Comparison of ENCODE assay signal across 10 mouse cellular contexts in the genomic region with DNA sequence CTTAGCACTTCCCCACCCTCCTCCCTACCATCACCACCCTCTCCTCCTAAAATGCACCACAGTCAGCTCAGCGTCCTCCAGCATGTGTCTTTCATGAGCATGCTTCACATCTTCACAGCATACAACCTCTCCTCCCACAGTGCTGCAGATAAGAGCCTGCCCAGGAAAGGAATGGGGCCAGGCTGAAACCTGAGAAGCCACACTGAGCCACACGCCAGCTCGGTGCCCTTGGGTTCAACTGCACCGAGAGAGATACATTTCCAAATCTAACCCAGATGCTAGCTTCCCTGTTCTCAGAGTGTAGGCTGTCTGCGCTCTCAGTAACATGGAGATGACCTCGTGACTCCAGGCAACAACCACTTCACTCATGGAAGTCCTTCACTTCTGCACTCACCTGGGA.
DNase-seq lines count a peak whose midpoint lies in the region; ATAC-seq and TF ChIP-seq lines count a peak whose summit lies in the region.
"Had no signal": no experiment of that assay in that cellular context is flagged by ENCODE, and none has a peak within 500 bp of the region (broad histone marks: within the 10 kb centered on the region; RNA-seq: fewer than 3 reads in every experiment).

No protein-coding gene starts in this region.

- H3K9ac ChIP-seq in lung, embryonic 14.5 days = no peak overlapping the region
- no peak overlapping the region for H3K9ac ChIP-seq in embryonic facial prominence, embryonic 13.5 days
- H3K9ac ChIP-seq in heart, embryonic 13.5 days = no peak overlapping the region
- no peak overlapping the region for H3K9ac ChIP-seq in midbrain, embryonic 15.5 days
- H3K9ac ChIP-seq: midbrain, embryonic 12.5 days had no signal

- peaks cover 27% of the 10 kb centered on the region for H3K4me1 ChIP-seq in lung, embryonic 14.5 days (ENCODE audit: insufficient read depth)
- H3K4me1 ChIP-seq in embryonic facial prominence, embryonic 13.5 days = peaks cover 56% of the 10 kb centered on the region
- peaks cover 60% of the 10 kb centered on the region for H3K4me1 ChIP-seq in heart, embryonic 13.5 days
- peaks cover 42% of the 10 kb centered on the region for H3K4me1 ChIP-seq in midbrain, embryonic 15.5 days

- ATAC-seq in lung, embryonic 14.5 days (ENCODE audit: insufficient read depth) = peak; percentile 63; the same call in 1 of the 2 replicates
- 0 out of 2 replicates have a peak, but pooled peaks have one; percentile 52 for ATAC-seq in embryonic facial prominence, embryonic 13.5 days (ENCODE audit: insufficient number of reproducible peaks, insufficient read depth, low FRiP score, low TSS enrichment, low read depth)
- ATAC-seq in heart, embryonic 13.5 days (ENCODE audit: extremely low read depth, insufficient number of reproducible peaks, low FRiP score, low TSS enrichment) = peak; percentile 51; the same call in 1 of the 2 replicates
- no peak for ATAC-seq in midbrain, embryonic 15.5 days (replicated peaks)

- TF ChIP-seq CTCF in lung, embryonic 14.5 days (IDR thresholded peaks at IDR 0.05; ENCODE audit: low read depth) = no peak

- no peaks in the 10 kb centered on the region for H3K79me2 ChIP-seq in myocyte (ENCODE audit: control insufficient read depth, insufficient read depth)

- no peak overlapping the region for H3ac ChIP-seq in myocyte (ENCODE audit: control insufficient read depth, insufficient read length)

- 17% methylated on average over 6 of the region's 6 CpGs for WGBS in lung, embryonic 14.5 days
- 4% methylated on average over 6 of the region's 6 CpGs for WGBS in embryonic facial prominence, embryonic 13.5 days
- 9% methylated on average over 6 of the region's 6 CpGs for WGBS in heart, embryonic 13.5 days
- 59% methylated on average over 6 of the region's 6 CpGs for WGBS in midbrain, embryonic 15.5 days

- no peak overlapping the region for H3K4me2 ChIP-seq in lung, embryonic 14.5 days
- H3K4me2 ChIP-seq in embryonic facial prominence, embryonic 13.5 days = peak overlapping the region; percentile 20; the same call in 1 of the 2 replicates
- H3K4me2 ChIP-seq in heart, embryonic 13.5 days = peak overlapping the region; percentile 5; the same call in 1 of the 2 replicates
- H3K4me2 ChIP-seq in myocyte (ENCODE audit: low read depth) = peak overlapping the region; percentile 7
- no peak overlapping the region for H3K4me2 ChIP-seq in midbrain, embryonic 15.5 days
- H3K4me2 ChIP-seq: midbrain, embryonic 12.5 days had no signal

- H3K27ac ChIP-seq in lung, embryonic 14.5 days (ENCODE audit: low read depth) = no peak overlapping the region
- peak overlapping the region; percentile 24 for H3K27ac ChIP-seq in embryonic facial prominence, embryonic 13.5 days
- peak overlapping the region; percentile 75 for H3K27ac ChIP-seq in heart, embryonic 13.5 days (replicated peaks)
- H3K27ac ChIP-seq in midbrain, embryonic 15.5 days = no peak overlapping the region
- H3K27ac ChIP-seq: midbrain, embryonic 12.5 days; stomach, postnatal 0 days had no signal

- no peaks in the 10 kb centered on the region for H3K36me3 ChIP-seq in lung, embryonic 14.5 days (ENCODE audit: insufficient read depth)
- H3K36me3 ChIP-seq in embryonic facial prominence, embryonic 13.5 days = no peaks in the 10 kb centered on the region
- H3K36me3 ChIP-seq in heart, embryonic 13.5 days = no peaks in the 10 kb centered on the region
- no peaks in the 10 kb centered on the region for H3K36me3 ChIP-seq in myocyte (ENCODE audit: control insufficient read depth, insufficient read depth)
- H3K36me3 ChIP-seq in midbrain, embryonic 15.5 days (replicated peaks) = no peaks in the 10 kb centered on the region
- H3K36me3 ChIP-seq: midbrain, embryonic 12.5 days had no signal

- H3K27me3 ChIP-seq in lung, embryonic 14.5 days (ENCODE audit: insufficient read depth, low read length) = no peaks in the 10 kb centered on the region
- H3K27me3 ChIP-seq in embryonic facial prominence, embryonic 13.5 days = no peaks in the 10 kb centered on the region
- H3K27me3 ChIP-seq in heart, embryonic 13.5 days (replicated peaks) = no peaks in the 10 kb centered on the region
- H3K27me3 ChIP-seq in myocyte (ENCODE audit: control insufficient read depth, insufficient read depth, insufficient read length) = no peaks in the 10 kb centered on the region
- no peaks in the 10 kb centered on the region for H3K27me3 ChIP-seq in midbrain, embryonic 15.5 days (replicated peaks)

- DNase-seq in lung, embryonic 14.5 days = no peak
- DNase-seq in lung, postnatal 25 days (ENCODE audit: low spot score) = no peak
- DNase-seq in right cerebral cortex, adult 2 months (ENCODE audit: low spot score in 2 of 2) = no peak
- DNase-seq: kidney, postnatal 10 days had no signal

- H3K9me3 ChIP-seq in lung, embryonic 14.5 days (ENCODE audit: low read depth, low read length) = no peaks in the 10 kb centered on the region
- no peaks in the 10 kb centered on the region for H3K9me3 ChIP-seq in embryonic facial prominence, embryonic 13.5 days
- H3K9me3 ChIP-seq in heart, embryonic 13.5 days = no peaks in the 10 kb centered on the region
- H3K9me3 ChIP-seq in midbrain, embryonic 15.5 days = no peaks in the 10 kb centered on the region
- H3K9me3 ChIP-seq: midbrain, embryonic 12.5 days had no signal

- H3K4me3 ChIP-seq in lung, embryonic 14.5 days (ENCODE audit: low read depth, low read length) = no peak overlapping the region
- no peak overlapping the region for H3K4me3 ChIP-seq in embryonic facial prominence, embryonic 13.5 days
- H3K4me3 ChIP-seq in heart, embryonic 13.5 days = no peak overlapping the region
- H3K4me3 ChIP-seq in myocyte = no peak overlapping the region
- H3K4me3 ChIP-seq in midbrain, embryonic 15.5 days = no peak overlapping the region
- H3K4me3 ChIP-seq: midbrain, embryonic 12.5 days had no signal

- no peak for TF ChIP-seq POLR2A in myocyte (IDR thresholded peaks at IDR 0.05; ENCODE audit: insufficient read length, low read depth)

TF ChIP-seq in myocyte, 11 proteins besides CTCF, POLR2A, EP300 and RAD21:
- TF ChIP-seq USF1 (IDR thresholded peaks at IDR 0.05; ENCODE audit: low read depth) (no peak), MAX (IDR thresholded peaks at IDR 0.05; ENCODE audit: low read depth) (no peak), TCF3 (IDR thresholded peaks at IDR 0.05; ENCODE audit: insufficient read length, low read depth) (no peak), MYOG (IDR thresholded peaks at IDR 0.05; ENCODE audit: control insufficient read depth in 1 of 3, insufficient read depth in 1 of 3, insufficient read length in 2 of 3, low read depth in 2 of 3) (no peak), REST (IDR thresholded peaks at IDR 0.05; ENCODE audit: insufficient read depth, insufficient read length) (no peak), E2F4 (IDR thresholded peaks at IDR 0.05; ENCODE audit: insufficient read depth) (no peak), TCF12 (IDR thresholded peaks at IDR 0.05; ENCODE audit: insufficient read depth, poor library complexity, severe bottlenecking) (no peak)
TF ChIP-seq in myocyte: peak in this region for 0.

Comparison
In these comparisons a context has a peak if more than half of its experiments do, and no peak if none do; other contexts are left out.
1. H3K27ac ChIP-seq: peak in embryonic facial prominence, embryonic 13.5 days (single experiment) and heart, embryonic 13.5 days (single experiment); none in lung, embryonic 14.5 days (single experiment) and midbrain, embryonic 15.5 days (single experiment).
2. H3K4me2 ChIP-seq: peak in embryonic facial prominence, embryonic 13.5 days (single experiment), heart, embryonic 13.5 days (single experiment) and myocyte (single experiment); none in lung, embryonic 14.5 days (single experiment) and midbrain, embryonic 15.5 days (single experiment).